Mouse (Mus musculus): ENCODE results near the gene Bcan. TPM values are rescaled to one million over a fixed set of nuclear protein-coding genes. Genes with fewer than 3 reads are reported as not detected.

Gene Bcan
- polyA plus RNA-seq, 1 experiment: not detected

- no peak overlapping the region for H3K4me3 ChIP-seq (ENCODE audit: insufficient read depth, low read depth, low read length)
- no peak overlapping the region for H3K27ac ChIP-seq (replicated peaks; ENCODE audit: low read depth, low read length)
Observed at GRCm38 (mm10) chr3:88005822-88006786, 6.1 kb upstream of the Bcan start.

DNA sequence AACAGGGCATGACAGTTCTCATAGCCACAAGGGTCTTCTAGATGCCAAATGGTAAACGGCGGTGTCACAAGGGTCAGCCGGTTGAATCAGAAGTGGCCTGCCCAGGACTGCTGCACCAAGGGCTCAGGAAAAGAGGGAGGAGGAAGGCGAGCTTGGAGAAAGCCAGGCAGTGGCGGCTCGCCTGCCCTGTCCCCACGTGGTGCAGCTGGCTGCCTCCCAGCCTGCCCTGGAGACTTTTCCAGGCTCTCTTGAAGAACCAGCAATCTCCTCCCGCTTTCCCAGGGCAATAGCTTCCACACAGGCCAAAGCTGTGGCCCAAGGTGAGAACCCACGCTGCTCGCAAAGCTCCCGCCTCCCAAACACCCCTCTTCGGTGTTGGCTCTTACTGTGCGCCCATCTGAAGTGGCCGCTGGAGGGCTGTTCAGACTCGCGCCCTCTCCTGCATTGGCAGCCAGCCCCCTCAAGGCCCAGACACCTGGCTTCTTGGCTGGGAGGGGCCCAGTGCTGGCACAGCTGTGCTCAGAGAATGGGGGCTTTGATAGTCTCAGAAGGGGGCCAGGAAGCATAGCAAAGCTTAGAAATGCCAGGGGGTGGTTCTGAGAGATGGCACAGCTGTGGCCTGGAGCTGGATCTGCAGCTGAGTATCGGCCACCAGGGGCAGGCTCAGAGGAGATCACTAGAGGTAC, 2.4 kb upstream of the Bcan start:
- peaks cover 2% of the 10 kb centered on the region; the same call in 1 of the 2 replicates for H3K4me1 ChIP-seq (ENCODE audit: control insufficient read depth, insufficient read depth, insufficient read length, low read length)
- H3K4me3 ChIP-seq (ENCODE audit: insufficient read depth, low read depth, low read length): no peak overlapping the region
- H3K27ac ChIP-seq (replicated peaks; ENCODE audit: low read depth, low read length): no peak overlapping the region

More at GRCm38 (mm10) chr3:88005822-88006786, 6.1 kb upstream of the Bcan start:
- peaks cover 2% of the 10 kb centered on the region; the same call in 1 of the 2 replicates for H3K4me1 ChIP-seq (ENCODE audit: control insufficient read depth, insufficient read depth, insufficient read length, low read length)

DNA sequence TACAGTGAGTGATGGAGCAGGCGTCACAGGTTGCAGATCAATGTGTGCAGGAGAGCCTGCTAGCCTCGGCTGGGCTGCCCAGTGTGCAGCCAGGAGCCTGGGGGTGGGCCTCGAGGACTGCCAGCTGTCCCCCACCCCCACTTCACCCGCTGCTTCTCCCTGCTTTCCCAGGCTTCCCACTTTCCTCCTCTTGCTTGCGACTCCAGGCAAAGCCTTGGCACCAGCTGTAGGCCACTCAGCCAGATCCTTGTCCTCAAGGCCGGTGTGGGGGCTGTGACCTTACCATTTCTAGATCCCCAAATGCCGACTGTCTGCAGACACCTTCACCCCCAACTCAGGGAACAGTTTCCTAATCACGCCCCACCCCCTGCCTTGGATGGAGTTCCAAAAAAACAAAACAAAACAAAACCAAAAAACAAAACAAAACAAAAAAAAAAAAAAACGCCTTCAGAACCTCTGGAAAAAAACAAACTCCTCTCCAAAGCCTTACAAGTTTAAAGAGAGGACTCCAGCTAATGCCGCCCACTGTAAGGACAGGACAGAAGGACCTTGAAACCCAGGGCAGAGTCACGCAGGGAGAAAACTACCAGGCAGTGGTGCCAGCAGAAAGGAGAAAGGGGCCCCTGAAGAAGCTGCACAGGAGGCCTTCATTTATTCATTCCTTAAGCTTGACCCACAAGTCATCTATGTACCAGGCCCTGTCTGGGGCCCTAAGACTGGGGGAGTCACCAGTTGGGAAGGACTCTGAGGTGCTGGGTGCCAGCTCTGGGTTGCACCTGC, 976 bp upstream of the Bcan start:
- Histone ChIP-seq H3K4me3 (ENCODE audit: insufficient read depth, low read depth, low read length) (no peak overlapping the region), H3K4me1 (ENCODE audit: control insufficient read depth, insufficient read depth, insufficient read length, low read length) (peaks cover 2% of the 10 kb centered on the region), H3K27ac (replicated peaks; ENCODE audit: low read depth, low read length) (no peak overlapping the region)

- H3K27ac ChIP-seq (replicated peaks; ENCODE audit: low read depth, low read length): no peak overlapping the region
- peak overlapping the region; percentile 21 for H3K4me3 ChIP-seq (ENCODE audit: insufficient read depth, low read depth, low read length)
- H3K4me1 ChIP-seq (ENCODE audit: control insufficient read depth, insufficient read depth, insufficient read length, low read length): peaks cover 2% of the 10 kb centered on the region
Observed at GRCm38 (mm10) chr3:87999243-87999895, 661 bp downstream of the Bcan start.

DNA sequence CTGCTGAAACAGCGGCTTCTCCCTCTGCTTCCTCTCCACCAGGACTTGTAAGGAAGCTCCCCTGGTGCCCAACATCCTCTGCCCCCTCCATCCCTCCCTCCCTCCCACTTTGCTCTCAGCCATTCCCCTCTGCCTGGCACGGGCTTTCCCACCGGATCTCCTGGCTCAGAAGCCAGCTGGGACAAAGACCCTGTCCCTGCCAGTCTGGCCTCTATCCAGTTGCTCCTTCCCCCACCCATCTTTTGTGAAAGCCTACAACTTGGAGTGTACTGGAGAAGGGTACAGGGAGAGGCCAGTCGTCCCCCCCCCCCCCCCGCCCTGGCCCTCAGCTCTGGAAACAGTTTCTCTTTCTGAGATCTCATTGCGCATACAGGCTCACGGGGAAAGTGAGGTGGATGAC, 1.3 kb downstream of the Bcan start:
- no peak overlapping the region for H3K27ac ChIP-seq (replicated peaks; ENCODE audit: low read depth, low read length)
- H3K4me3 ChIP-seq (ENCODE audit: insufficient read depth, low read depth, low read length): no peak overlapping the region
- H3K4me1 ChIP-seq (ENCODE audit: control insufficient read depth, insufficient read depth, insufficient read length, low read length): peaks cover 2% of the 10 kb centered on the region

DNA sequence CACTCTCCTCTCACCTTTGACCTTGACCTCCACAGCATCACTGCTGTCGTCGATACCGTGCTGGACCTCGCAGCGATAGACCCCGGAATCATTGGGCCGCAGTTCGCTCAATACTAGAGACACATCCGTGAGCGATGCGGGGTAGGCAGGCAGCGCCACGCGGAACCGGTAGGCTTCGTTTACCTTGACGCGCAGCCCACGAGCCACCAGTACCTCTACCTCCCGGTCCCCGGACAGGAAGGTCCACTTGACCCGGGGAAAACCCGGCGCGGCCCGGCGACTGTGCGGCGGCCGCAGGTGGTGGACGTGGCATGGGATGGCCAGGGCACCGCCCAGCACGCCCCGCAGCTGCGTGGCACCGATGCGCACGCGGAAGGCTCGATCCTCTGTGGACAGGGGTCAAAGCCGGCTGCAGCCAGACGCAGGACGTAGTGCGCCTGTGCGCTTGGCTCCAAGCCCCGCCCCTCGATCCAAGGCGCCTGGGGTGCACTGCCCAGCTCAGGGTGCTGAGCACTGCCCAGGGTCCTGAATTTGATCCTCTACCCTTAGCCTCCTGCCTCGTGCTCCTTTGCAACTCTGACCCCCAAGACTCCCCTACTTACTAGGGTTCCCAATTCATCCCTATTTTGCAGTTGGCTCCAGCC, 2.9 kb downstream of the Bcan start:
- Histone ChIP-seq H3K4me3 (ENCODE audit: insufficient read depth, low read depth, low read length) (peak overlapping the region; percentile 44), H3K27ac (replicated peaks; ENCODE audit: low read depth, low read length) (no peak overlapping the region), H3K4me1 (ENCODE audit: control insufficient read depth, insufficient read depth, insufficient read length, low read length) (no peaks in the 10 kb centered on the region; the same call in 1 of the 2 replicates)

DNA sequence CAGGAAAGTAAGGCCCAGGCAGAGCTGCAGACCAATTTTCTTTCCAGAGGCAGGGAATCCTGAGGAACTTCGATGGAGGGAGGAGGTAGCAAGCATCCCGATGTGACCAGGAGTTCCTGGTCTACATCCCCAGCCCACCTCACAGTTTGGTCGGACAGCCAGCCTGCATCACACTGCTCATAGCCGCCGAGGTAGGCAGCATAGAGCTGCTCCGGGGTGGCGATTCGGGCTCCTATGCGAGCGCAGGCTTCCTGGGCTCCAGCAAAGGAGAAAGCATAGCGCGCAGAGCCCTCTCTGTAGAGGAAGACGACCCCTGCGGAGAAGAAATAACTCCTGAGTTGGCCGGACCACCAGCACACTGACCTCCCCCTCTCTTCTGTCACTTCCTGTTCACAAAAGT, 3.6 kb downstream of the Bcan start:
- Histone ChIP-seq H3K4me1 (ENCODE audit: control insufficient read depth, insufficient read depth, insufficient read length, low read length) (no peaks in the 10 kb centered on the region; the same call in 1 of the 2 replicates), H3K4me3 (ENCODE audit: insufficient read depth, low read depth, low read length) (no peak overlapping the region), H3K27ac (replicated peaks; ENCODE audit: low read depth, low read length) (no peak overlapping the region)

DNA sequence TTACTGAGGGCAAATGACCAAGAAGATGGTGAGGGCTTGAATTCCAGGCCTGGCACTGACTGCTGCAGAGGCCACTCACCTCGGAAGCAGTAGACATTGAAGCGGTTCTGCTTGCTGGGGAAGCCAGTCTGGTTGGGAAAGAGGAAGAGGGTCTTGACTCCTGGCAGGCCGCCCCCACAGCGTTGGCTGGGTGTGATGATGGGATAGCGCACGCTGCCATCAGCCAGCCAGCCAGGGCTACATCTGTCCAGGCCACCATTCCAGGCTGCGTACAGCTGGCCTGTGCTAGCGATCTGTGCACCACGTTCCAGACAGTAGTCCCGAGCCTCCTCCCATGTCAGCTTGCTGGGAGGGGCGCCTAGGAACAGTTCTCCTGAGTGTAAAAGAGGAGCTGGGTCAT, 4.7 kb downstream of the Bcan start:
- no peak overlapping the region for H3K4me3 ChIP-seq (ENCODE audit: insufficient read depth, low read depth, low read length)
- H3K4me1 ChIP-seq (ENCODE audit: control insufficient read depth, insufficient read depth, insufficient read length, low read length): no peaks in the 10 kb centered on the region; the same call in 1 of the 2 replicates
- H3K27ac ChIP-seq (replicated peaks; ENCODE audit: low read depth, low read length): no peak overlapping the region

DNA sequence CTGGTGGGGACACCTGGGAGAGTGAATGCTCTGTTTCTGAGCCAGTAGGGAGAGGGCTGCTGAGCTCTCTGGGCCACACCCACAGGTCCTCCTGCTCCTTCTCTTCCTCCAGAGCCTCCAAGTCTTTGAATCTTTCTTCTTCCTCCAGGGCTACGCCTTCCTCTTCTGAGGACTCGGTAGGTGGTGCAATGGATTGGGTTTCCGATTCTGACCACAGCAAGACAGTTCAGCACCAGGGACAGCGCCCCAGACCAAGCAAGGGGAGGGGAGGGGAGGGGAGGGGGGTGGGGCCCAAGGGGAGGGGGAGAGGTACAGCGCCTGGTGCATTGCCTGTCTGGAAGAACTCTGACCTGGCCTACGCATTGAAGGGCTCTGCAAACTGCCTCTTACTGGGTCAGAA, 6.6 kb downstream of the Bcan start:
- Histone ChIP-seq H3K27ac (replicated peaks; ENCODE audit: low read depth, low read length) (no peak overlapping the region), H3K4me3 (ENCODE audit: insufficient read depth, low read depth, low read length) (no peak overlapping the region)

DNA sequence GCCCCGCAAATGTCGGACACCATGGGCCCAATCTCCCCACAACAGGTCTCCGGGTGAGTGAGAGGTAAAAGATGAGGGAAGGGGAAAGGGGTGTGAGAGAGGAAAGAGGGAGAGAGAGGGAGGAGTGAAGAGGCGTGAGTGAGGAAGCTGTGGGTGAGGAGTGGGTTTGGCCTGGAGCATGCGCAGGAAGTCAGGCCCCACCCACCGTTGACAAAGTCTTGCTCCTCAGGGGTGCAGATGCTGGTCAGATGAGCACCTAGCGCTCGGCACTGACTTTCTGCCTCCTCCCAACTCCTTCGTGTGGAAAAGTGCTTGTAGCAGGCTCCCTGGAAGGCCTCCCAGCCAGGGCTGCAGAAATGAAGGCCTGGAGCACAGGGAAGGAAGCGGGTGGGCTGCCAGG, 10.1 kb downstream of the Bcan start:
- Histone ChIP-seq H3K4me1 (ENCODE audit: control insufficient read depth, insufficient read depth, insufficient read length, low read length) (peaks cover 7% of the 10 kb centered on the region), H3K4me3 (ENCODE audit: insufficient read depth, low read depth, low read length) (no peak overlapping the region), H3K27ac (replicated peaks; ENCODE audit: low read depth, low read length) (no peak overlapping the region)

More for the DNA sequence above, 6.6 kb downstream of the Bcan start:
- H3K4me1 ChIP-seq (ENCODE audit: control insufficient read depth, insufficient read depth, insufficient read length, low read length): no peaks in the 10 kb centered on the region; the same call in 1 of the 2 replicates

GRCm38 (mm10) chr3:87988068-87988467, 12.0 kb downstream of the Bcan start:
- Histone ChIP-seq H3K27ac (replicated peaks; ENCODE audit: low read depth, low read length) (no peak overlapping the region), H3K4me1 (ENCODE audit: control insufficient read depth, insufficient read depth, insufficient read length, low read length) (peaks cover 15% of the 10 kb centered on the region), H3K4me3 (ENCODE audit: insufficient read depth, low read depth, low read length) (peak overlapping the region; percentile 29; the same call in 1 of the 2 replicates)

DNA sequence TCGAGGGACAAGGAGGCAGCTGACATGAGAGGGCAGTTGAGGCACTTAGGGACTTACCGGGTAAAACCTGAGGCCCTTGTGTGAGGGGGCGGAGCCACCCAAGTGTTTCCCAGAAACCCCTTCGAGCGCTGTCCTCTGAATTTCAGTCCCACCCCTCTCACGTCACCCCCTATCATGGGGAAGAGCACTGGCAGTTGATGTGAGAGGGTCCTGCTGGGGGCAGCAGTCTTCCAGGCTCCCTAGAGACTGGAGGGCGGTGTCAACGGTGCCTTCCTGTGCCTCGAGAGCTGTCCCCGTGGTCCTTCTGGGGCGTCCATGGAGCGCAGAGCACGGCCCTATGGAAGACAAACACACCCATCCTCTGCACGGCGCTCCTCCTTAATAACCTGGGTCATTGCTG, 12.4 kb downstream of the Bcan start:
- Histone ChIP-seq H3K4me1 (ENCODE audit: control insufficient read depth, insufficient read depth, insufficient read length, low read length) (peaks cover 16% of the 10 kb centered on the region), H3K4me3 (ENCODE audit: insufficient read depth, low read depth, low read length) (peak overlapping the region; percentile 29), H3K27ac (replicated peaks; ENCODE audit: low read depth, low read length) (no peak overlapping the region)

- peaks cover 22% of the 10 kb centered on the region for H3K4me1 ChIP-seq (ENCODE audit: control insufficient read depth, insufficient read depth, insufficient read length, low read length)
- H3K4me3 ChIP-seq (ENCODE audit: insufficient read depth, low read depth, low read length): peak overlapping the region; percentile 29
- peak overlapping the region; percentile 92 for H3K27ac ChIP-seq (replicated peaks; ENCODE audit: low read depth, low read length)
Observed at GRCm38 (mm10) chr3:87986868-87987267, 13.2 kb downstream of the Bcan start.
